Mouse (Mus musculus) erythroblast, embryonic 14.5 days (primary cell): ENCODE data around the gene Wdr66.

ENCODE experiments used
- GATA1 ChIP-seq: IDR thresholded peaks from 2 replicates; pipeline ENCODE4 v1.6.1; 2012; ENCODE audit warnings: low read length, inconsistent platforms, mixed read lengths
- TAL1 ChIP-seq: IDR thresholded peaks from 3 replicates; pipeline ENCODE4 v1.6.1; 2012; ENCODE audit warnings: low read length, inconsistent platforms, mixed read lengths

DNA sequence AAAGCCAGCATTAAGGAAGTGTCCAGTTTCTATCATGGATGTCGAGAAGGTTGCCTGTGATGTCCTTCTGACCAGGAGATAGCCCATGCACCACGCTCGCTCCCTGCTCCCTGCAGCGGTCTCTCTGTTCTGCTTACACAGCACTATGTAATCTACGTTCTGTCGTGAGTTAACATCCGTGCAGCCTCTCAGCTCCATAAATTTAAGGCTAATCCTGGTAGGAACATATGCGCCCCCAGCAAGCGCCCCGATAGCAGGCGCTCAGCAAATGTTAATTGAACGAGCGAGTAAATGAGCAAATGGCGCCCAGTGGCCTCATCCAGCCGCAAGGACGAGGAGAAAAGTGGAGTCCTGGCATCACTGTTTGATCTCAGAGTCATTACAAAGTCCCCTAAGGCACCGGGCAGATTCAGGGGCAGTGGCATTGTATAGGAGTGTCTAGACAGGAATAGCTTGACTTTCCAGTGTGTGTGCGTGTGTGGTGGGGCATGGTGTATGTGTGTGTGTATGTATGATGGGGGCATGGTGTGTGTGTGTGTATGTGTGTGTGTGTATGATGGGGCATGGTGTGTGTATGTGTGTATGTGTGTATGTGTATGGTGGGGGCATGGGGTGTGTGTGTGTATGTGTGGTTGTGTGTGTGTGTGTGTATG, 55.9 kb downstream of the Wdr66 start:
- TF ChIP-seq GATA1 (no peak), TAL1 (no peak)
